Mouse (Mus musculus): Measurements from ENCODE around the gene Egfl6. TPM values are rescaled to one million over a fixed set of nuclear protein-coding genes. Genes with fewer than 3 reads are reported as not detected.

Egfl6 gene
- polyA plus RNA-seq, 1 experiment from 2014 or later: 14.6 TPM

DNA sequence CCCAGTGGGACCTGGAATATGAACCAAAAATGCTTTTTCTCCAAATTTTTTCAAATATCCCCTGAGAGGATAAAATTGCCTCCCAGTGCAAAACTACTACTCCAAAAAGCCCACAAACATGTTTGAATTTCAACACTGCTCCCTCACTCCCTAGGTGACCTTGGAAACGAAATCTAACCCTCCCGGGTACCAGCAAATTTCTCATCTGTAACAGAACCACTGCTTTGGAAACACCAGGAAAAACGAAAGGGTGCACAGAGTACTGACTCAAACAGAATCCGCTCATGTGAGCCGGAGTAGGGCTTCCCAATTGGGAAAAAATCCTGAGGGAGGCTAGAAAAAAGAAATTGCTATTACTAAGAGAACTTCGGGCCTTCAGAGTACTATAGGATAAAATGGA, 108.1 kb downstream of the Egfl6 start:
- H3K4me2 ChIP-seq (replicated peaks; ENCODE audit: low read depth, low read length): peak overlapping the region; percentile 52
- peak overlapping the region; percentile 13; the same call in 1 of the 2 replicates for H3K4me3 ChIP-seq (ENCODE audit: low read depth, low read length)
- 68% methylated on average over 6 of the region's 6 CpGs for WGBS
- ATAC-seq (ENCODE audit: insufficient number of reproducible peaks, insufficient read depth, low FRiP score, low read depth): no peak
- H3K27me3 ChIP-seq (ENCODE audit: control insufficient read depth, insufficient read depth, low read length): no peaks in the 10 kb centered on the region
- no peaks in the 10 kb centered on the region for H3K9me3 ChIP-seq (ENCODE audit: control insufficient read depth, low read depth, low read length)
- H3K9ac ChIP-seq (replicated peaks; ENCODE audit: low read depth, low read length): no peak overlapping the region
- H3K36me3 ChIP-seq (ENCODE audit: control insufficient read depth, insufficient read depth, low read length): no peaks in the 10 kb centered on the region; the same call in 1 of the 2 replicates
- no peaks in the 10 kb centered on the region for H3K4me1 ChIP-seq (ENCODE audit: control insufficient read depth, insufficient read depth, low read length)
- no peak overlapping the region for H3K27ac ChIP-seq (ENCODE audit: low read length)

Other genes starting within 250 kb of the Egfl6 start
- gene Trappc2, start 145.1 kb downstream of the Egfl6 start, polyA plus RNA-seq (2014; fragmentation: Nextera tagmentation; extraction: Ambion mirVana): 27.0 and 28.1 TPM in 2 replicates
- gene Ofd1, start 145.0 kb downstream of the Egfl6 start, polyA plus RNA-seq (2014; fragmentation: Nextera tagmentation; extraction: Ambion mirVana): 9.0 and 9.2 TPM in 2 replicates
- 64.8 and 65.3 TPM in 2 replicates for gene Rab9, start 105.9 kb downstream of the Egfl6 start, polyA plus RNA-seq (2014; fragmentation: Nextera tagmentation; extraction: Ambion mirVana)
- gene Tceanc, start 67.2 kb downstream of the Egfl6 start, polyA plus RNA-seq (2014; fragmentation: Nextera tagmentation; extraction: Ambion mirVana): 5.9 and 7.1 TPM in 2 replicates